Mouse (Mus musculus) spleen, postnatal 10 days (tissue): ENCODE results near the gene Gtf3c4.

Experiments used
- DNase-seq, 2 experiments: peaks; one replicate each; pipeline ENCODE4 v3.0.0; 2021 to 2022; ENCODE audit warnings: low spot score in 2 of 2

Gene Gtf3c4

GRCm38 (mm10) chr2:28840222-28840951 lies at the start of gene Gtf3c4, which contains the start of gene Ddx31:
TSS of gene Gtf3c4 (minus strand) at chr2:28840360.
TSS of gene Ddx31 (plus strand) at chr2:28840406.
- DNase-seq = peak; percentile 95

- no peak for DNase-seq
These were observed 44.8 kb upstream of the Gtf3c4 start for GRCm38 (mm10) chr2:28884914-28885313.

GRCm38 (mm10) chr2:28882826-28883485 lies 42.8 kb upstream of the Gtf3c4 start:
- no peak for DNase-seq

- DNase-seq = no peak
These were observed 41.9 kb upstream of the Gtf3c4 start for GRCm38 (mm10) chr2:28882047-28882446.

- no peak for DNase-seq
These were observed 41.1 kb upstream of the Gtf3c4 start for GRCm38 (mm10) chr2:28881275-28881674.

GRCm38 (mm10) chr2:28875554-28875953 lies 35.4 kb upstream of the Gtf3c4 start:
- no peak for DNase-seq

GRCm38 (mm10) chr2:28867495-28867894 lies 27.3 kb upstream of the Gtf3c4 start:
- no peak for DNase-seq

GRCm38 (mm10) chr2:28863857-28864256 lies 23.7 kb upstream of the Gtf3c4 start:
- no peak for DNase-seq

GRCm38 (mm10) chr2:28860678-28861423 lies 20.7 kb upstream of the Gtf3c4 start:
- DNase-seq = no peak

- no peak for DNase-seq
These were observed 19.1 kb upstream of the Gtf3c4 start for GRCm38 (mm10) chr2:28859303-28859702.

GRCm38 (mm10) chr2:28855773-28856172 lies 15.6 kb upstream of the Gtf3c4 start:
- no peak for DNase-seq

- DNase-seq = no peak
These were observed 12.4 kb upstream of the Gtf3c4 start for GRCm38 (mm10) chr2:28852594-28852993.

GRCm38 (mm10) chr2:28848879-28849278 lies 8.7 kb upstream of the Gtf3c4 start:
- DNase-seq = no peak

- DNase-seq = no peak
These were observed 1.9 kb upstream of the Gtf3c4 start for GRCm38 (mm10) chr2:28842042-28842441.

- no peak for DNase-seq
These were observed 499 bp downstream of the Gtf3c4 start for GRCm38 (mm10) chr2:28839501-28840221.

- no peak for DNase-seq
These were observed 3.8 kb downstream of the Gtf3c4 start for GRCm38 (mm10) chr2:28836181-28836940.

GRCm38 (mm10) chr2:28829265-28829664 lies 10.9 kb downstream of the Gtf3c4 start:
- DNase-seq = no peak

GRCm38 (mm10) chr2:28818866-28819265 lies 21.3 kb downstream of the Gtf3c4 start:
- no peak for DNase-seq

GRCm38 (mm10) chr2:28810260-28811013 lies 29.7 kb downstream of the Gtf3c4 start:
- DNase-seq = no peak

GRCm38 (mm10) chr2:28808841-28809240 lies 31.3 kb downstream of the Gtf3c4 start:
- no peak for DNase-seq
